Mouse (Mus musculus): ENCODE data around the gene Lrrc1.

Gene Lrrc1

DNA sequence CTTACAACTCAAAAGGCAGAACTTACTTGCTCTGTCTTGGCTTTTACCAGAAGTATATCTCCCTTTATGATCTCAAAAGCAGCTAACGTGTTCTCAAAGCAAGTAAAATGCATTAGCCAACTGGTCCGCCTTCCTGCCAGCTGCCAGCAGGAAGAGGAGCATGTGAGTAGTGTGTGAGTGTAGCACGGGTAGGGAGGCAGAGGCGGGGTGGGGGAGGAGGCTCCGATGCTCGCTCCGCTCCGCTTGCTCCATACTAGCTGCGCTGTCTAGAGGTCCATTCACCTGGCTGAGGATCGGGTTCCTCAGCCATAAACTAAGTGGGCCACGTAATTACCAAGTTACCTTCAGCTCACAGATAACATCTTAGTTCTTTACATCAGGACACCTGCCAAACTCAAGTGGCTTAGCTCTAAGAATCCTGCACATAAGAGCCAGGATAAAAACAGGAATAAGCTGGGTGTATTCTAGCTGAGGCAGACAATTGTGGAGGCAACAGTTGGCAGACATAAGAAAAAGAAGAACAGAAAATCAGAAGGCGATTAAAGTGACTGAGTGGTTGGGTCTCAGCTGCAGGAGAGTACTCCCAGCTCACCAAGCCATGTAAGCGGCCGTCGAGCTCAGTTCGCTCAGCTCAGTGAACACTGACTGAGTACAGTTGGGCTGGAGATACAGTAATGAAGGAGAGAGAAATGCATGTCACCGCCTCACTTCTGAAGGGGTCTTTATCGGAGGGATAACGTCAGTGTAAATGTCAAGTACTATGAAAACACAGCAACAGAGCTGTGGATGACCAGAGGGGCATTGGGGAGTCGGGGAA, 74.7 kb downstream of the Lrrc1 start:
- DNase-seq (ENCODE audit: extremely low spot score, low read depth, low spot score): no peak

DNA sequence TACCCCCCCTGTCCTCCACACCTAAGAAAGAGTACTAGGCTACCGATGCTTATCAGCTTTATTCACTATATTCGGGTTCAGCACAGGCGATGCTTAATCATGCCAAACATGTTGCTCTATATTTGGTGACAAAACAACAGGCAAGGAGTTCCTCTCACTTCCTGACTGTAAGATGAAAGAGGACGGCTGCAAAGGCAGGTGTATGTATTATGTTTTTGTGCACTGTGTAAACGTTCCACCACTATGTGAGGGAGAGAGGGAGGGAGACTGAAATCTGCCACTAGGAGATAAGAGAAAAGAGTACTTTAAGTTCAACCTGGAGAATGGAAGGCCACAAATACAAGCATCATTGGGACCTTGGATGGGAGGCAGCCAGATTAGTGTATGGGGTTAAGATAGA, 77.7 kb downstream of the Lrrc1 start:
- DNase-seq (ENCODE audit: extremely low spot score, low read depth, low spot score): no peak

DNA sequence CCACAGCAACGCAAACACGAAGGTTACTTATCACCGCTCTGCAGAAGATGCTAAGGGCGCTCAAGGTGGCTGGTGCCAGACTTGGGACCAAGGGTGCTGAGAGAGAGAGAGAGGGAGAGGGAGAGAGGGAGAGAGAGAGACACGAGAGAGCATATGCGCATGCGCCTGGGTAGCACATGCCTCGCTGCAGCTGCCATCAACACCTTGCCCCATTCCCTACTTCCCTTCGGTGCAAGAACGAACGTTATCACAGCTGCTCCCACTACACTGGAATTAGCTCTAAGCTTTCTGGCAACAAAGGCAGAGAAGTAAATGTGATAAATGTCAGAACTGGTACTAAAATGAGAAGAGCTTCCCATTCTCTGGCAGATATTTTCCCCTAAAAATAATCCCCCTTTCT, 79.3 kb downstream of the Lrrc1 start:
- DNase-seq (ENCODE audit: extremely low spot score, low read depth, low spot score): no peak

DNA sequence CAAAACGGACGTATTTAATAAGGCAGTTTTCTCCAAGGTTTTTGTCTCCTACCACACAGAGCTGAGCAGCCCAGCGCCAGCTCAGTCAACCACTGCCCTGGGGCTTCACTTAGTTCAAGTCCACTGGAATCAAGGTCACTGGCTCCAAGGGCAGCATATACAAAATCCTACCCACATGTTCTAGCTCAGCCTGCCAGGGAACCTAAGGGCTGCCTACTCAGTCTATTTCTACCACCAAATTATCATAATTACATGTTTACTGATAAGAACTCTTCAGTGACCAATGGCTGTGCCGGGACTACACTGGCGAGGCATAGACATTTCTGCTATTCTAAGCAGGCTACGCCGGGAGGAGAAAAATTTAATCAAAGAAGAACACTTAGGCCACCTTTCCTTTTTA, 80.8 kb downstream of the Lrrc1 start:
- no peak for DNase-seq (ENCODE audit: extremely low spot score, low read depth, low spot score)

DNA sequence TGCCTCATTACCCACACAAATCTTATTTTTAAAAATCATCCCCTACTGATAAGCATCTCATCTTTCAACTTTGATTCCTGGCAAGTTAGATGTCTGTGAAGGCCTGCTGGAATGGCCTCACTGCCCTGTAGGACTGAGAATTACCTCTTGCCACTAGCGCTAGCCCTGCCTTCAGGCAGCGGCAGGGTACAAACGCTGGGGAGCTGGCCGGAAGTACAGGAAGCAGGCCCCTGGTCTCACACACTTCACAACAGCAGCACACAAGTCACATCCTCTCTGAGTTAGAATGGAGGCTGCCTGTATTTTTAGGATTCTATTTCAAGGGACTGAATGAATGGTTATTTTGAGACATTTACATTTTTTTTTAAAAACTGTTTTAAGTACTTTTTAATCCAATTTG, 81.5 kb downstream of the Lrrc1 start:
- DNase-seq (ENCODE audit: extremely low spot score, low read depth, low spot score): no peak

DNA sequence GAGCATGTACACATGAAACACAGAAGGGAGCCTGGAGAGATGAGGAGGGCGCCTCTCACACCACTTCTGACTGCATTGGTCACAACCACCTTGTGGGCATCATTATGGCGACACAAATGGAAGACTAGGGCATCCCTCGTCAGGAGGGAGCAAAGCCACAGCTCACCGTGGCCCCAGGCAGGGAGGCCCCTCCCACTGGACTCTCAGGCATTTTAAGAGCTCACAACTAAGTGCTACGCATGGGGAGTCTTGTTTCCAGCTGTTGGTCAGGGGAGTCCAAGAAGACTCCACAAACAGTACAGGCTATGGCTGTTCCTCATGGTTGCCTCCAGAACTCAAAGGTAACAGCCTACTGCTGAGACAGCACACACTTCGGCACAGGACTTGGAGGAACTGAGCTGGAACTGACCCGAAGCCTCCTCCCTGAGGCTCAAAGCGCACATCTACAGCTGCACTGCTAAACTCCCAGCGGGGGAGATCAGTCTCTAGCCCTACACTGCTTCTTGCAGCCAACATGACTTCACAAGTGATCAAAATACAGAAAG, 83.2 kb downstream of the Lrrc1 start:
- DNase-seq (ENCODE audit: extremely low spot score, low read depth, low spot score): no peak

DNA sequence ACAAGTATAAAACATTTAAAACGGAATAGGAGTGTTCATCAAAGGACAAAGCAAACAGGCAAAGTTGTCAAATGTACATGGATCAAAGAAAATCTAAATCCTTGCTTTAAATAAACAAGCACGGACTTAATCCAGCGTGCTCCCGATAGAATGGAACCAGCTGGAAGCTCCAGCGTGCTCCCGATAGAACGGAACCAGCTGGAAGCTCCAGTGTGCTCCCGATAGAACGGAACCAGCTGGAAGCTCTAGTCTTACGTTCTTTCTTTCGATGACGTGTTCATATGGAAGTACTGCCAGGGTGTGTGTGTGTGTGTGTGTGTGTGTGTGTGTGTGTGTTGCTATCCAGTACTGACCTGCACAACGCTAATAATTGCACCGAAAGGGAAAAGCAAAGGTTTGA, 84.3 kb downstream of the Lrrc1 start:
- no peak for DNase-seq (ENCODE audit: extremely low spot score, low read depth, low spot score)

DNA sequence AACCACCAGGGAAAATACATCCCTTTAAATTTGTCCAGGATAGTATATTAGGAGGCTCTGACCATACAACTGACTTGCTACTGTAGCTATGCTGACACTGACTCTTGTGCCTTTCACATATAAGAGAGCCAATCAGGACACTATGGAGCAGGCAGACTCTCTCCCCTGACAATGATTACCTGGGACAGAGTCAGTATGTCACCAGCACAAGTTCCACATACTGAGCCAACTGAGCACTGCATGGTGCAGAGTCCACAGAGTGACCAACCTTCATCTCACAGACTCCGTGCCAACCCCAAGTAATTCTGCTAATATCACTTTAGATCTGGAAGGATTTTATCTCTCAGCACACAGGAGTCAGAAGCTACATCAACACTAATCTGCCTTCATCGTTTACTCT, 85.3 kb downstream of the Lrrc1 start:
- no peak for DNase-seq (ENCODE audit: extremely low spot score, low read depth, low spot score)

DNA sequence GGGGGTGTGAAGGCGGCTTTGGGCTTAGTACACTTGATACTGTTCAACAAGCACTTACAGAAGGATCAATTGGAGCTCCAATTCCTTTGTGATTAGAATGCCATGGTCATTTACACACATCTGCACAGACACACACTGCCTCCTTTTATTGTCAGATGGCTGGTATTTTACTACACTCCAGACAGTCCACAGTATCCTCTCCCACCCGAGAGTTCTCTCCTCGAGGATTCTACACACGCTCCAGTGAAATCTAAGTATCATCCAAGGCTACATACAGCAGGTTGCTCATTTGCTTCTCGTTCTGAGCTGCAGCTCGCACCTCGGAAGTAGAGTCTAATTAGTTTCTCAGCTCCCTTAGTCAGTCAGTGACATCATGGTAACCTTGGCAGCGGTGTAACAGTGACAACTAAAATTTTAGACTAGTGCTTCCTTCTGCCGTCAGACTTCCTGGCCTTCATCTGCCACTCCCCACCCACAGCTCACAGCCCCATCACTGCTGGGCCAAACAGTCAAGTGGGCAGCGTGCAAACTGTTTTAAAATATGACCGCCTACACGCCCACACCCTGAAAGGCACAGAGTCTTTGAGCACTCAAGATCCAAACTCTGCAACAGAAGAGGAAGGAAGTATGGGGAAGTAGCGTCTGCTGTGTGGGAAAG, 88.4 kb downstream of the Lrrc1 start:
- DNase-seq (ENCODE audit: extremely low spot score, low read depth, low spot score): no peak

DNA sequence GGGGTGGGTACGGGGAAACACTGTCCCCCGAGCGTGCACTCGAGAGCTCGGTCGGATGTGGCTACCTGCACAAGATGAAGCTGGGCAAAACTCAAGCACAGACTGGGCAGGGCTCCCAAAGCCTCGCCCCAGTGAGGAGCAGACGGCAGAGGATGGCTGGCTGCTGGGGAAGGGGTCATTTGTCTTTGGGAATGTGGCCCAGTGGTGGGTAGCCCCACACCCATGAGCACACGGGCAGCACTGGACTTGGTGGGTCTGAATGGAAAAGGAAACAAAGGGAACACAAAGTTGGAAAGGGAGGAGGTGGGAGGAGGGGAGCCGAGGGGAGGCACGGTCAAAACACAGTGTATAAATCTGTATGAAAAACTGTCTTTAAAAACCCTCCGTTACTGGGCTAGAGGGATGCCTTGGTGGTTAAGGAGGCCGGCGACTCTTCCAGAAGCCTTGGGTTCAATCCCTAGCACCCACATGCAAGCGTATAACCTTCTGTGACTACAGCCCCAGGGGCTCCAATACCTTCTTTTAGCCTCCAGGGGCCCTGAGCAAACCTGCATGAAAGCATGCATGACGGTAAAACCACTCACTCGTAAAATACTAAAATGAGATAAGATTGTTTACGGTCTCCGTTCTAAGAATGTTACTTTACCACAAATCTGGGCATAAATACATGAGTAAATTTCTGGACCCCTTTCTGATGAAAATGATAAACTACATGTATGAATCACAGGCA, 89.1 kb downstream of the Lrrc1 start:
- DNase-seq (ENCODE audit: extremely low spot score, low read depth, low spot score): no peak

DNA sequence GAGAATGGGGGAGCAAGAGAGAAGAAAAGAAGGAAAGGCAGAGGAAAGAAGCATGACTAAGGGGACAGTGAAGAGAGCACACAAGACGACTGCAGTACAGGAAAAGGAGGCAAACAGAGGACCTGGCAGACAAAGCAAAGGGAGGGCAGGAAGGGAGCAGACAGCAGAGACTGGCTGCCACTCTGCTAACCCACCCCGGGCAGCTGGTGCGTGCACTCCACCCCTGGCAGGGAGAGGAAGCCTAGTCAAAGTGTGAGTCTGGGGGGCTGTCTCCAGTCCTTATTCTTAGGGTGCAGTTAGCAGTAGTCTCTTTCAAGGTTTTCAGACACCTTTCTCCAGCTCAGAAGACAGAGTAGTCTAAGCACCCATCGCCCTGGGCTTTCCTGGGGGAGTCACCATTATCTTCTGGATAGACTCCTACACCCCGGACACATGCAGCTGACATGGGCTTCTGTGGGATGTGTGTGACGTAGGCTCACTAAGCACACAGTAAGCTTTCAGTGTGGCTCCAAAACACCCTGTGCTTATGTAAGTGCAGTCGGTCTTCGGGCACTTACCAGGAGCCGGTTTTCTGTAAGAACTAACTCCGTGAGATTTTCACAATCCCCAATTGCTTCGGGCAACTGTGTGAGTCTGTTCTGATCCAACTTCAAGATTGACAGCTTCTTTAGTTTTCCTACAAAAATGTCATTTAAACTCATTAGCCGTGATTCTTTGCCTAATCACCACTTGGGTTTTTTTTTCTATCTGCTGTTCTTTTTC, 92.4 kb downstream of the Lrrc1 start:
- DNase-seq (ENCODE audit: extremely low spot score, low read depth, low spot score): no peak

DNA sequence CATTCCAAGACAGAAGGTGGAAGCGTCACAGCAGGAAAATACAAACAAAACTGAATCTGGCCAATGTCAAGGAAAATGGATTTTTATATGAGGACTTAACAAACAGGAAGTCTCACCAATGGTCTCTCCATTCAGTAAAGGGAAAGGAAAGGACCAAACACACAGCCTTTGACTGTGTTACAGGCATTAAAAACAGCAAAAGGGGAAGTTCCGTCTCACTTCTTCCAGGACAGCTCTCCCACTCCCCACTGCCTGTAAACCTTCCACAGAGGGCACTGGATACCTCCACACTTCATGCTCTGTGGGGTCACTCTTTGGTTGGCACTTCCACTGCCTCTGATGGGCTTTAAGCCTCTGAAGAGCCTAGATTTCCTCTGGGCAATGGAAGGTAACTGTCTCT, 94.2 kb downstream of the Lrrc1 start:
- no peak for DNase-seq (ENCODE audit: extremely low spot score, low read depth, low spot score)

DNA sequence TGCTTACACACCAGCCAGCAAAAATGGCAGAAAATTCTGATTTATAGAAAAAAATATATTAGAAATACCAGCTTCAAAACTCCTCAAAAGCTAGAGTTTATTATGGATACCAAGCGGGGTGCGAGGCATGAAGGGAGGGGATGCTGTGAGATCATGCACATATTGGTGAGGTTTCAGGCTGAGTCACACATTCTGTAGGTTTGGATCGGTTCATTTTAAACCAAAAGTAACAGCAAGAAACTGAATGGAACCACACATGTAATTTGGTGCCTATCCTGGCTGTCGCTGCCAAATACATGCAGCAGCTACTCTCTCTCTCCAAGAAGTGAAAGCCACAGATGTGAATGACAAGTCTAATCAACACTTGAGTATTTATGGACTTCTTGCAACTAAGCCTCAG, 99.8 kb downstream of the Lrrc1 start:
- DNase-seq (ENCODE audit: extremely low spot score, low read depth, low spot score): no peak

DNA sequence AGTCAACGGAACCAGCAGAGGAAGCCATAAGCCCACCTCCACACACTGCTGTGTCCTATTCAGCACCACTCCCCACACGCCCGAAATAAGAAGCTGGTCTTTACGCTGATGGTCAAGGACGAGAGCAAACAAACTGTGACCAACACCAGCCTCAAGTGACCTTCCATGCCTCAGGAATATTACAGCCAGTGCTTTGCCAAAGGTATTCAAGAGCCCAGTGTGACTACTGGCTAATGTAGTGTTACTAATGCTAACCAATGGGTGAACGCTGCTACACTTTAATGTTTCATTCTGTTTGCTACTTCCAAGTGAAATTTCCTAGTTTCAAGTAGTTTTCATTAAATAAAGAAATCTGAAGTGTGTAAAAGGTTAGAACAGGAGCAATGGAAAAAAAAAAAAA, 105.3 kb downstream of the Lrrc1 start:
- DNase-seq (ENCODE audit: extremely low spot score, low read depth, low spot score): no peak

DNA sequence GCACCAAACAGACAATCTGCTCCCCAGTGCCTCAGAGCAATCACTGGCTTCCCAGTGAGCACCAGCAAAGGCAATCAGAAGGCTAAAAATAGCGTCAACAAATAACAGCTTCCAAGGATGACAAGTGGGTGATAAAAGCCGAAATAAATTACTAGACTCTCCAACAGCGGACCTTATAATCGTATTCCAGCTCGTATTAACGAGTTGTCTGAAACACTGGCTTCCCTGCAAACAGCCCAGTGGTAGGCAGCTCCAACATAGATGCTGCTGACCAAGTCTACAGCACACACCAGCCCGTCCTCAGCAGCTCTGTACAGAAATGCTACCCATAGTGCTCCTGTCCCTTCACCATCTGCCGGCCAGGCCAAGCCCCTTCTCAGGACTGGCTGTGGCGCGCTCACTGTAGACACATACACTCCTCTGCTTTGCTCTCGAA, 105.8 kb downstream of the Lrrc1 start:
- DNase-seq (ENCODE audit: extremely low spot score, low read depth, low spot score): no peak

DNA sequence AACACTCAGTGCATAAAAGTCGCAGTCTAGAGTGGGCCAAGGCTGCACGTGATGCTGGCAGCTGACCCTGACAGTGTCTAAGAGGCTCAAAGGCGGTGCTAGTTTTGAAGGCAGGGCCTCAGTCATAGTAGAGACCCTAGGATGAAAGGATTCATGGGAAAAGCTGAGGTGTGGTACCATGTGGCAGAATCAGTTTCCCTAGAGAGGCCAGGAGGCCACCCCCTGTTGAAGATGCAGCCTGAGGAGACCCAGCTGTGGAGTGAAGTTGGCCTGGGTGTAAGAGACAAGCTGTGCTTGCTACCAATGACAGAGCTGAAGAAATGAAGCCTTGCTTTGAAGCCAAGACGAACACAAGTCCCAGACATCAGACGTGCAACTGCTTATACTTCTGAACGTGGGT, 107.5 kb downstream of the Lrrc1 start:
- DNase-seq (ENCODE audit: extremely low spot score, low read depth, low spot score): no peak

DNA sequence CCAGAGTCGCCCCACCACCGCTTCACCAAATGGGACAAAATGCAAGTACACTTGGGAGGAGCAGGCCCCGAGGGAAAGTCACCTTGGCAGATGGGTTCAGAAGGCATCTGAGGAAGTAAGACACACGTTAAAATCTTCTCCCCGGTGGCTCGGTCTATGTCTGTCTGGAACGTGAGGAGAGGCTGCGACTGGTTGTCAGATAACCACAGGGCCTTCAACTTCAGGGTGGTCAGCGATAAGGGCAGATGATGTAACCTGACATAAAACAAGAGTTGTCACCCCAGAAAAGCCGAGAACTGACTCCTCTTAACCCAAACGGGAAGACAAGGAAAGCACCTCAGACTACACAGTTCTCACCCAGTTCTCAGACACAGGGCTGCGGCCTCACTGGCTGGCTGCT, 109.7 kb downstream of the Lrrc1 start:
- no peak for DNase-seq (ENCODE audit: extremely low spot score, low read depth, low spot score)

DNA sequence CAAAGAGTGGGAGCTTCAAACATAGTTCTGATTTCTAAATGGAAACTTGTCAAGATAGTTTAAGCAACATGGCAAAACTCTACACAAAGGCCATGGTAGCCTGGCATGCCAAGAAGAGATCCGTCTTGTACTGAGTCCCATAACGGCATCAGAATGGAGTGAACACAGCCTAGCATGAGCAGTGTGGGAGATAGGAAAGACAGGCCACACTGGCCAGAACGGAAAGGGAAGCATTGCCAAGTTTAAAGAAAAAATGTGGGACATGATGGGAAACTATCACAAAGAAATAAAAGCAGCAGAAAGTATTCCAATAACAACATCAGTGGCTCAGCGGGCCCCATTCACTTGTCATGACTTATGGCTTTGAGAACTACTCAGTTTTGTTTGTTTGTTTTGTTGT, 111.2 kb downstream of the Lrrc1 start:
- DNase-seq (ENCODE audit: extremely low spot score, low read depth, low spot score): no peak

DNA sequence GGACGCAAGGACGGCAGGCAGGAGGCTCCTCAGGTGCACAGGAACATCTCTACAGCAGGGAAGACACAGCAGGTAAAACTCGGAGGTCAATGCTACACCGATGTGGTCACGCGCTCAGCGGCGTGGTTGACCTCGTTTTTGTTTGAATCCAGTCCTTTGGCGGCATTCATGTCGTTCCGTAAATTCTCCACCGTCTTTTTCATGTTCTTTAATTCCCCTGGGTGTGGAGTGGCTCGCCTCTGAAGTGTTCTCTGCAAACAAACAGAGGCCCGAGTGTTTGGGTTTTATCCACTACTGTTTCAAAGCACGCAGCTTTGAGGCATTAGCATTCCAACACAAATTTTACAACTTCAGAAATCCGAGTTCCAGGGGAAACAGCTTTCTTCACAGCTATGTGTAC, 112.6 kb downstream of the Lrrc1 start:
- DNase-seq (ENCODE audit: extremely low spot score, low read depth, low spot score): no peak

DNA sequence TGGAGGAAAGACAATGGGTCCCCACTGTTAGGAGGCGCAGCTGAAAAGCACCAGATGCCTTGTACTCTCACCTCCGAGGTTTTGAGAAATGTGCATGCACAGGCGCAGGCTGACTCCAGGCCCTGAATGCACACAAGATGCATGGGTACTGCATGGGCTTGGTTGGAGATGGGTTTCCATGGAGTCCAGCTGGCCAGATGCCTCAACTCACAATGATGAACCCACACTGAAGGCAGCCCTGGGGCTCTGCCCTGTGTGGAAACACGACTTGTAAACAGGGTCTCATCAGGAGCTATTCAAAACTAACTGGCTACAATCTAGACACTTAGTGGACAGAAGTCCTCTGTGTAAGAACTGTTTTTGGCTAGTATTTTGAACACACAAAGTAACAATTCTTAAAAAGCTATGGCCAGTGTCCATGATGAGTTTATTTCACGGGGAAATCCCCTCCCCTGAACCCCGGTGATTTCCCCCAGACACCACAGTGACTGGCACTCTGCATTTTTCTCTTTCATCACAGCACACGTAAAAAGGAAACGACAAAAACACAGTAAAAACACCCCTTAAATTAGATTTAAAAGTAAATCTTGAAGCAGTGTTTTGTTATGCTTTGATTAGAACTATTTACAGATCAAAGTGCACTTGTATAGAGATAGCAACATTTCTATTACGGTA, 114.1 kb downstream of the Lrrc1 start:
- DNase-seq (ENCODE audit: extremely low spot score, low read depth, low spot score): no peak

All from hindlimb bud, embryonic 11.5 days (tissue).